Comparison of ENCODE assay signal across 9 mouse cellular contexts in genomic region chr5:76025996-76026665, GRCm38 (mm10). TPM values are rescaled to one million over a fixed set of nuclear protein-coding genes. Genes with fewer than 3 reads are reported as not detected.
DNase-seq lines count a peak whose midpoint lies in the region; ATAC-seq and TF ChIP-seq lines count a peak whose summit lies in the region.
"Had no signal": no experiment of that assay in that cellular context is flagged by ENCODE, and none has a peak within 500 bp of the region (broad histone marks: within the 10 kb centered on the region; RNA-seq: fewer than 3 reads in every experiment).

No protein-coding gene starts in this region.

- no peak overlapping the region for H3K27ac ChIP-seq in kidney, embryonic 14.5 days (ENCODE audit: low read depth, low read length)
- H3K27ac ChIP-seq in embryonic fibroblast, embryonic 13.5 days (ENCODE audit: insufficient read depth, low read length): no peak overlapping the region
- H3K27ac ChIP-seq in midbrain, embryonic 16.5 days (ENCODE audit: low read length): no peak overlapping the region
- H3K27ac ChIP-seq: limb, embryonic 12.5 days had no signal

- TF ChIP-seq POLR2A in embryonic fibroblast, embryonic 13.5 days (IDR thresholded peaks at IDR 0.05; ENCODE audit: low read depth, low read length): no peak

- WGBS in kidney, embryonic 14.5 days: 61% methylated on average over 4 of the region's 4 CpGs
- 47% methylated on average over 4 of the region's 4 CpGs for WGBS in midbrain, embryonic 16.5 days

- H3K9me3 ChIP-seq in kidney, embryonic 14.5 days (ENCODE audit: control insufficient read depth, low read length): no peaks in the 10 kb centered on the region
- H3K9me3 ChIP-seq in midbrain, embryonic 16.5 days (replicated peaks; ENCODE audit: control insufficient read depth, low read length, poor library complexity, severe bottlenecking): no peaks in the 10 kb centered on the region
- H3K9me3 ChIP-seq: limb, embryonic 12.5 days had no signal

- H3K9ac ChIP-seq in kidney, embryonic 14.5 days (ENCODE audit: low read depth, low read length): no peak overlapping the region
- H3K9ac ChIP-seq in midbrain, embryonic 16.5 days (ENCODE audit: low read depth, low read length): no peak overlapping the region
- H3K9ac ChIP-seq: limb, embryonic 12.5 days had no signal

- peak; percentile 39; the same call in 1 of the 2 replicates for TF ChIP-seq CTCF in embryonic fibroblast, embryonic 13.5 days (IDR thresholded peaks at IDR 0.05; ENCODE audit: borderline replicate concordance, insufficient read depth, low read length)

- H3K27me3 ChIP-seq in kidney, embryonic 14.5 days (ENCODE audit: control insufficient read depth, insufficient read depth, low read length): no peaks in the 10 kb centered on the region
- H3K27me3 ChIP-seq in midbrain, embryonic 16.5 days (ENCODE audit: control insufficient read depth, insufficient read depth, low read depth, low read length): no peaks in the 10 kb centered on the region
- H3K27me3 ChIP-seq: limb, embryonic 12.5 days had no signal

- H3K4me2 ChIP-seq in kidney, embryonic 14.5 days (replicated peaks; ENCODE audit: low read depth, low read length): no peak overlapping the region
- no peak overlapping the region for H3K4me2 ChIP-seq in midbrain, embryonic 16.5 days (ENCODE audit: low read length)
- H3K4me2 ChIP-seq: limb, embryonic 12.5 days had no signal

- peak; percentile 47 for DNase-seq in kidney, adult 18-20 months
- DNase-seq in B cell, adult 2 months: peak; percentile 39 to 43
- peak; percentile 8 for DNase-seq in MEL-GATA-1-ER (ENCODE audit: extremely low read depth, low read depth)
- DNase-seq in naive thymus-derived CD4-positive, alpha-beta T cell, adult 2 months (ENCODE audit: low read depth): peak; percentile 33
- DNase-seq in urinary bladder, postnatal 4 days (ENCODE audit: low spot score in 2 of 2): no peak

- no peak overlapping the region for H3K4me3 ChIP-seq in kidney, embryonic 14.5 days (ENCODE audit: low read length)
- no peak overlapping the region for H3K4me3 ChIP-seq in embryonic fibroblast, embryonic 13.5 days (ENCODE audit: insufficient read depth, low read length)
- H3K4me3 ChIP-seq in midbrain, embryonic 16.5 days (ENCODE audit: low read depth, low read length): no peak overlapping the region
- H3K4me3 ChIP-seq: limb, embryonic 12.5 days had no signal

- ATAC-seq in kidney, embryonic 14.5 days (ENCODE audit: low FRiP score, low TSS enrichment): no peak
- no peak for ATAC-seq in midbrain, embryonic 16.5 days

- H3K4me1 ChIP-seq in kidney, embryonic 14.5 days (ENCODE audit: control insufficient read depth, insufficient read depth, low read length): no peaks in the 10 kb centered on the region
- H3K4me1 ChIP-seq in embryonic fibroblast, embryonic 13.5 days (ENCODE audit: control insufficient read depth, insufficient read depth, low read length): no peaks in the 10 kb centered on the region; the same call in 1 of the 2 replicates
- no peaks in the 10 kb centered on the region for H3K4me1 ChIP-seq in midbrain, embryonic 16.5 days (ENCODE audit: control insufficient read depth, insufficient read depth, low read length)

- H3K36me3 ChIP-seq in kidney, embryonic 14.5 days (ENCODE audit: control insufficient read depth, insufficient read depth, low read length): no peaks in the 10 kb centered on the region
- no peaks in the 10 kb centered on the region for H3K36me3 ChIP-seq in midbrain, embryonic 16.5 days (ENCODE audit: control insufficient read depth, insufficient read depth, low read length)
- H3K36me3 ChIP-seq: limb, embryonic 12.5 days had no signal

RNA-seq across cellular contexts. Expression of gene Kdr, which starts 47.9 kb away (rescaled TPM):
- 18.4 and 39.5 TPM in 2 replicates for polyA plus RNA-seq in kidney, embryonic 14.5 days (2014; fragmentation: Nextera tagmentation; extraction: Ambion mirVana)
- polyA plus RNA-seq in embryonic fibroblast, embryonic 13.5 days (2011; ENCODE audit: insufficient read length, low read depth, missing spikeins): 0.58 and 0.60 TPM in 2 replicates
- polyA plus RNA-seq in midbrain, embryonic 16.5 days (2015; fragmentation: Nextera tagmentation; extraction: Ambion mirVana): 22.7 and 26.4 TPM in 2 replicates

Comparison
In these comparisons a context has a peak if more than half of its experiments do, and no peak if none do; other contexts are left out.
1. DNase-seq: peak in kidney, adult 18-20 months (single experiment), B cell, adult 2 months (2 of 2), MEL-GATA-1-ER (single experiment) and naive thymus-derived CD4-positive, alpha-beta T cell, adult 2 months (single experiment); none in urinary bladder, postnatal 4 days (0 of 2).
2. RNA of gene Kdr, which starts 47.9 kb away (polyA plus RNA-seq): 18.4 to 39.5 TPM in kidney, embryonic 14.5 days and 22.7 to 26.4 TPM in midbrain, embryonic 16.5 days; 0.58 to 0.60 TPM in embryonic fibroblast, embryonic 13.5 days; every median in the first group is over 10 times any median in the second.